Mouse (Mus musculus) forebrain, postnatal 0 days (tissue): ENCODE measurements around the gene Slc24a4. TPM values are rescaled to one million over a fixed set of nuclear protein-coding genes. Genes with fewer than 3 reads are reported as not detected.

Experiments used
- ATAC-seq: fragments of 200-750 bp; cut with Nextera tagmentation; 2 replicates; pipeline ENCODE4 v1.8.0; 2017; ENCODE audit warnings: mild to moderate bottlenecking, moderate library complexity
- DNase-seq: peaks from one replicate; pipeline ENCODE4 v3.0.0-alpha.2; 2015
- H3K27ac ChIP-seq: fragments of 300-500 bp; sonication (generic); 2 replicates; pipeline ENCODE4 v1.5.1; 2014; ENCODE audit warnings: low read depth, mild to moderate bottlenecking, antibody characterized with exemption, low read length, moderate library complexity, mixed read lengths
- H3K27me3 ChIP-seq: fragments of 300-500 bp; sonication (generic); 2 replicates; pipeline ENCODE4 v1.6.1; 2014; ENCODE audit warnings: mild to moderate bottlenecking, low read length, mixed read lengths; ENCODE audit not compliant: insufficient read depth
- H3K36me3 ChIP-seq: fragments of 300-500 bp; sonication (generic); 2 replicates; pipeline ENCODE4 v1.6.1; 2014; ENCODE audit warnings: mild to moderate bottlenecking, moderate library complexity; ENCODE audit not compliant: insufficient read depth
- H3K4me1 ChIP-seq: fragments of 300-500 bp; sonication (generic); 2 replicates; pipeline ENCODE4 v1.6.1; 2014; ENCODE audit warnings: antibody characterized with exemption; ENCODE audit not compliant: insufficient read depth
- H3K4me2 ChIP-seq: fragments of 300-500 bp; sonication (generic); 2 replicates; pipeline ENCODE4 v1.6.1; 2014; ENCODE audit warnings: low read depth, mild to moderate bottlenecking, moderate library complexity
- H3K4me3 ChIP-seq: fragments of 300-500 bp; sonication (generic); 2 replicates; pipeline ENCODE4 v1.5.1; 2014; ENCODE audit warnings: low read depth, low read length, mixed read lengths
- H3K9ac ChIP-seq: fragments of 300-500 bp; sonication (generic); 2 replicates; pipeline ENCODE4 v1.6.1; 2014; ENCODE audit warnings: mild to moderate bottlenecking
- H3K9me3 ChIP-seq: fragments of 300-500 bp; sonication (generic); 2 replicates; pipeline ENCODE4 v1.6.1; 2016; ENCODE audit warnings: low read length
- CTCF ChIP-seq: sonication (generic); IDR thresholded peaks from 2 replicates; pipeline ENCODE4 v1.5.1; 2016; ENCODE audit warnings: antibody characterized with exemption, control low read depth, low read depth
- WGBS: fragments of 180-500 bp; shearing (Covaris S2); extraction: QIAGEN DNeasy Blood & Tissue Kit; methylation state at CpG from one replicate; pipeline ENCODE4 v1.1.7; 2014; 5-methylcytosine and 5-hydroxymethylcytosine counted together
- polyA plus RNA-seq: library from polyadenylated mRNA; unstranded; fragments of >200 nt; fragmentation: Nextera tagmentation; extraction: Ambion mirVana; gene quantifications from 2 replicates; pipeline ENCODE4 v1.2.1, GENCODE M21; 2015
- total RNA-seq: library from RNA; depleted of rRNA; stranded (reverse); fragments of >200 nt; gene quantifications from 2 replicates; pipeline ENCODE4 v1.2.3, GENCODE M21; 2014

The Slc24a4 gene
- total and polyA plus RNA-seq, 2 experiments from 2014 or later, result 2.4 to 5.6 TPM

GRCm38 (mm10) chr12:102302322-102302721 lies 173.8 kb downstream of the Slc24a4 start:
- no peak for ATAC-seq
- Histone ChIP-seq H3K27me3 (no peaks in the 10 kb centered on the region), H3K4me3 (no peak overlapping the region), H3K36me3 (no peaks in the 10 kb centered on the region), H3K4me1 (peaks cover 9% of the 10 kb centered on the region; the same call in 1 of the 2 replicates), H3K9ac (no peak overlapping the region), H3K4me2 (no peak overlapping the region), H3K27ac (no peak overlapping the region), H3K9me3 (no peaks in the 10 kb centered on the region)
- WGBS, result 86% methylated on average over 9 of the region's 9 CpGs
- TF ChIP-seq CTCF, result no peak
- no peak for DNase-seq

- 80% methylated on average over 4 of the region's 4 CpGs for WGBS
- Histone ChIP-seq H3K9ac (no peak overlapping the region), H3K9me3 (no peaks in the 10 kb centered on the region), H3K4me3 (no peak overlapping the region), H3K4me1 (peaks cover 9% of the 10 kb centered on the region; the same call in 1 of the 2 replicates), H3K27me3 (no peaks in the 10 kb centered on the region), H3K27ac (no peak overlapping the region), H3K4me2 (no peak overlapping the region), H3K36me3 (no peaks in the 10 kb centered on the region)
- ATAC-seq (no peak), DNase-seq (no peak)
- no peak for TF ChIP-seq CTCF
Measured at GRCm38 (mm10) chr12:102302831-102303351, 174.4 kb downstream of the Slc24a4 start.

- ATAC-seq, result peak; percentile 40
- 36% methylated on average over 7 of the region's 7 CpGs for WGBS
- Histone ChIP-seq H3K9me3 (no peaks in the 10 kb centered on the region), H3K27ac (no peak overlapping the region), H3K9ac (no peak overlapping the region), H3K4me1 (peaks cover 9% of the 10 kb centered on the region; the same call in 1 of the 2 replicates), H3K36me3 (no peaks in the 10 kb centered on the region), H3K4me2 (no peak overlapping the region), H3K4me3 (no peak overlapping the region), H3K27me3 (no peaks in the 10 kb centered on the region)
- no peak for TF ChIP-seq CTCF
- DNase-seq, result no peak
Measured at GRCm38 (mm10) chr12:102303867-102304266, 175.3 kb downstream of the Slc24a4 start.

GRCm38 (mm10) chr12:102305069-102305836 lies 176.7 kb downstream of the Slc24a4 start:
- ATAC-seq, result no peak
- Histone ChIP-seq H3K4me3 (no peak overlapping the region), H3K9me3 (no peaks in the 10 kb centered on the region), H3K27me3 (no peaks in the 10 kb centered on the region), H3K4me1 (peaks cover 9% of the 10 kb centered on the region; the same call in 1 of the 2 replicates), H3K36me3 (no peaks in the 10 kb centered on the region), H3K4me2 (no peak overlapping the region), H3K27ac (peak overlapping the region; percentile 42; the same call in 1 of the 2 replicates), H3K9ac (no peak overlapping the region)
- no peak for DNase-seq
- WGBS, result 60% methylated on average over 10 of the region's 10 CpGs
- no peak for TF ChIP-seq CTCF

GRCm38 (mm10) chr12:102308001-102308456 lies 179.5 kb downstream of the Slc24a4 start:
- no peak overlapping the region for H3K4me3 ChIP-seq
- H3K27ac ChIP-seq, result 0 out of 2 replicates have a peak overlapping the region, but pooled peaks have one; percentile 2
- ATAC-seq, result no peak; the same call in 1 of the 2 replicates
- 42% methylated on average over 6 of the region's 6 CpGs for WGBS
- DNase-seq, result peak; percentile 58
- no peaks in the 10 kb centered on the region for H3K36me3 ChIP-seq
- H3K4me1 ChIP-seq, result peaks cover 9% of the 10 kb centered on the region; the same call in 1 of the 2 replicates
- no peaks in the 10 kb centered on the region for H3K27me3 ChIP-seq
- no peaks in the 10 kb centered on the region for H3K9me3 ChIP-seq
- no peak overlapping the region for H3K4me2 ChIP-seq
- no peak overlapping the region for H3K9ac ChIP-seq
- no peak for TF ChIP-seq CTCF

- Histone ChIP-seq H3K9ac (no peak overlapping the region), H3K27me3 (no peaks in the 10 kb centered on the region), H3K4me1 (peaks cover 8% of the 10 kb centered on the region; the same call in 1 of the 2 replicates), H3K9me3 (no peaks in the 10 kb centered on the region), H3K4me3 (no peak overlapping the region), H3K4me2 (no peak overlapping the region), H3K27ac (0 out of 2 replicates have a peak overlapping the region, but pooled peaks have one; percentile 2), H3K36me3 (no peaks in the 10 kb centered on the region)
- ATAC-seq, result peak; percentile 71
- 30% methylated on average over 16 of the region's 16 CpGs for WGBS
- TF ChIP-seq CTCF, result no peak
- peak; percentile 64 for DNase-seq
Measured at GRCm38 (mm10) chr12:102308457-102309011, 180.0 kb downstream of the Slc24a4 start.
